Mouse (Mus musculus): Measurements from ENCODE around the gene Bco2.

DNA sequence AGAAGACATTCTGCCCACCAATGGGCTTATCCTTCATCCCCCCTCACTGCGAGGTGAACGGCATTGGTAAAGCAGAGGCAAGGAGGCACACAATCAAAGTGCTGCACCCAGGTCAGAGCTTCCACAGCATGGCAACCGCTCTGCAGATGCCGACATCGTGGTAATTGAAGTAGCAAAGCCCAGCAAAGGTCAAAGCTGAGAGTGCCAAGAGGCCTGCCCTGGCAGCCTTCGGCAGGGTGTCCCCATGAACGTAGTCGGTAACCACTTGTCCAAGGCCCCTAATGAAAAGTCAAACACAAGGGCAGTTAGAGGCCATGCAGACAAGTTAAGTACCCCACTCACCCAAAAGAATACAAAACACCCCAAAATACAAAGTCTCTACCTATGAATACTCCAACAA is 42.0 kb upstream of the Bco2 start:
- TF ChIP-seq CTCF (IDR thresholded peaks at IDR 0.05; ENCODE audit: low read depth) = no peak
- TF ChIP-seq EP300 (IDR thresholded peaks at IDR 0.05; ENCODE audit: low read depth) = no peak

All from liver, embryonic 14.5 days (tissue).